Mouse (Mus musculus): Measurements from ENCODE around the gene Ick.

DNA sequence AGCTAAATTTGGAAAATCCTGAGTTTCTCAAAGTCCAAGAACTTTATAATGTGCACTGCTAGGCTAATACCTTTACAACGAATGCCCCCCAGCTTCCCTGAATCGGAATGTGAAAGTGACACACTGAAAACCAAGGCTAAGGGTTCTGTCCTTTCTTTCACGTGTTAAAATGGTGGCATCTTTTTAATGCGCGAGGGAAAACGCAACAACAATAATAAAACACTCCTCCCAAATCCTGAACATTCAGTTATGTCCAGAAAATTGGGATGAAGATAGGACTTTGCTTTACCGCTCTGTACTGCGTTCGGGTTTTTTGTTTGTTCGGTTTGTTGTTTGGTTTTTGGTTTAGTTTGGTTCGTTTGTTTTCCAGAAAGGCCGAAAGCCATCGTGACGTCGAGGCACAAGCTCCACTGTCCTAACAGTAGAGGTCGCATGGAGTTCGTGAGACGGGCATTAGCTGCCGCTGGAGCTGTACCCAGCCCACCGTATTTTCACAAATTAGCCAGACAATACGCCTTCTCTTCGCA is 67.3 kb downstream of the Ick start:
- TF ChIP-seq MYOG (IDR thresholded peaks at IDR 0.05; ENCODE audit: control insufficient read depth in 1 of 3, insufficient read depth in 1 of 3, insufficient read length in 2 of 3, low read depth in 2 of 3) (no peak), E2F4 (IDR thresholded peaks at IDR 0.05; ENCODE audit: insufficient read depth) (no peak), USF1 (IDR thresholded peaks at IDR 0.05; ENCODE audit: low read depth) (no peak)

All from myocyte (in vitro differentiated cells).